Mouse (Mus musculus) E14TG2a.4 (cell line): ENCODE data around the gene Pcbp3.
"Not testable (repeated sequence)": the region's sequence is repeated elsewhere in the genome, so short reads cannot be mapped to it uniquely, and the experiment has no call there.

Source experiments
- H3K27me3 ChIP-seq: 2 replicates; pipeline ENCODE4 v1.6.1; 2014; ENCODE audit warnings: low read length, control low read depth; ENCODE audit not compliant: insufficient read depth
- H3K36me3 ChIP-seq: 2 replicates; pipeline ENCODE4 v1.6.1; 2014; ENCODE audit warnings: low read length, control low read depth; ENCODE audit not compliant: insufficient read depth
- H3K4me1 ChIP-seq: replicated peaks from 2 replicates; pipeline ENCODE4 v1.6.1; 2014; ENCODE audit warnings: low read depth, low read length, control low read depth
- H3K4me3 ChIP-seq: replicated peaks from 2 replicates; pipeline ENCODE4 v1.5.1; 2014; ENCODE audit warnings: mild to moderate bottlenecking, low read length
- H3K9me3 ChIP-seq: 2 replicates; pipeline ENCODE4 v1.6.1; 2014; ENCODE audit warnings: low read length, control low read depth
- CTCF ChIP-seq: conservative IDR thresholded peaks from 2 replicates; pipeline ENCODE4 v1.5.1; 2014; ENCODE audit warnings: low read length
- NANOG ChIP-seq: IDR thresholded peaks from 2 replicates; pipeline ENCODE4 v1.6.1; 2014; ENCODE audit warnings: borderline replicate concordance, low read length, mixed read lengths
- POU5F1 ChIP-seq: IDR thresholded peaks from 2 replicates; pipeline ENCODE4 v1.6.1; 2014; ENCODE audit warnings: low read length, borderline replicate concordance

Pcbp3 gene

GRCm38 (mm10) chr10:76764927-76765326, 196.8 kb downstream of the Pcbp3 start:
- TF ChIP-seq POU5F1 (no peak), CTCF (no peak), NANOG (no peak)
- Histone ChIP-seq H3K4me3 (no peak overlapping the region), H3K4me1 (peaks cover 7% of the 10 kb centered on the region), H3K36me3 (peaks cover 47% of the 10 kb centered on the region), H3K27me3 (no peaks in the 10 kb centered on the region), H3K9me3 (no peaks in the 10 kb centered on the region)

- Histone ChIP-seq H3K4me1 (no peaks in the 10 kb centered on the region), H3K9me3 (no peaks in the 10 kb centered on the region), H3K36me3 (peaks cover 46% of the 10 kb centered on the region), H3K4me3 (no peak overlapping the region), H3K27me3 (no peaks in the 10 kb centered on the region)
- TF ChIP-seq CTCF = no peak
- TF ChIP-seq POU5F1 = no peak
- TF ChIP-seq NANOG = no peak
Measured at GRCm38 (mm10) chr10:76763016-76763415, 198.7 kb downstream of the Pcbp3 start.

- peaks cover 40% of the 10 kb centered on the region for H3K36me3 ChIP-seq
- H3K9me3 ChIP-seq = no peaks in the 10 kb centered on the region
- H3K4me3 ChIP-seq = no peak overlapping the region
- TF ChIP-seq CTCF (no peak), POU5F1 (no peak), NANOG (no peak)
- H3K4me1 ChIP-seq = no peaks in the 10 kb centered on the region
- no peaks in the 10 kb centered on the region for H3K27me3 ChIP-seq
Measured at GRCm38 (mm10) chr10:76762411-76762810, 199.3 kb downstream of the Pcbp3 start.

GRCm38 (mm10) chr10:76759878-76760277, 201.8 kb downstream of the Pcbp3 start:
- Histone ChIP-seq H3K4me3 (no peak overlapping the region), H3K4me1 (no peaks in the 10 kb centered on the region), H3K36me3 (peaks cover 21% of the 10 kb centered on the region; the same call in 1 of the 2 replicates), H3K27me3 (no peaks in the 10 kb centered on the region), H3K9me3 (no peaks in the 10 kb centered on the region)
- TF ChIP-seq CTCF = no peak
- TF ChIP-seq POU5F1 = no peak
- TF ChIP-seq NANOG = no peak

- no peak overlapping the region for H3K4me3 ChIP-seq
- no peaks in the 10 kb centered on the region for H3K27me3 ChIP-seq
- no peaks in the 10 kb centered on the region for H3K9me3 ChIP-seq
- peaks cover 8% of the 10 kb centered on the region for H3K4me1 ChIP-seq
- TF ChIP-seq CTCF = no peak
- H3K36me3 ChIP-seq = no peaks in the 10 kb centered on the region
Measured at GRCm38 (mm10) chr10:76753640-76754039, 208.0 kb downstream of the Pcbp3 start.

GRCm38 (mm10) chr10:76744267-76744666, 217.4 kb downstream of the Pcbp3 start:
- H3K27me3 ChIP-seq, H3K4me1 ChIP-seq, H3K9me3 ChIP-seq, H3K4me3 ChIP-seq, H3K36me3 ChIP-seq: not testable (repeated sequence)

- TF ChIP-seq POU5F1 (no peak), NANOG (no peak), CTCF (no peak)
- Histone ChIP-seq H3K27me3 (peaks cover 9% of the 10 kb centered on the region), H3K4me1 (peaks cover 21% of the 10 kb centered on the region), H3K9me3 (no peaks in the 10 kb centered on the region), H3K36me3 (no peaks in the 10 kb centered on the region), H3K4me3 (no peak overlapping the region)
Measured at GRCm38 (mm10) chr10:76736764-76737163, 224.9 kb downstream of the Pcbp3 start.

GRCm38 (mm10) chr10:76734979-76735378, 226.7 kb downstream of the Pcbp3 start:
- Histone ChIP-seq H3K4me1 (peaks cover 30% of the 10 kb centered on the region), H3K4me3 (no peak overlapping the region), H3K9me3 (no peaks in the 10 kb centered on the region), H3K36me3 (no peaks in the 10 kb centered on the region), H3K27me3 (peaks cover 19% of the 10 kb centered on the region)
- TF ChIP-seq CTCF = peak; percentile 80
- TF ChIP-seq POU5F1 = no peak

- Histone ChIP-seq H3K36me3 (no peaks in the 10 kb centered on the region), H3K4me1 (peaks cover 33% of the 10 kb centered on the region), H3K9me3 (no peaks in the 10 kb centered on the region), H3K4me3 (peak overlapping the region; percentile 63), H3K27me3 (peaks cover 28% of the 10 kb centered on the region)
- TF ChIP-seq POU5F1 (no peak), CTCF (no peak), NANOG (no peak)
Measured at GRCm38 (mm10) chr10:76733677-76734068, 228.0 kb downstream of the Pcbp3 start.

- peaks cover 28% of the 10 kb centered on the region for H3K27me3 ChIP-seq
- H3K36me3 ChIP-seq = no peaks in the 10 kb centered on the region
- TF ChIP-seq CTCF = peak; percentile 74
- TF ChIP-seq POU5F1 = no peak
- TF ChIP-seq NANOG = no peak
- no peaks in the 10 kb centered on the region for H3K9me3 ChIP-seq
- H3K4me1 ChIP-seq = peaks cover 36% of the 10 kb centered on the region
- peak overlapping the region; percentile 63 for H3K4me3 ChIP-seq
Measured at GRCm38 (mm10) chr10:76732881-76733676, 228.6 kb downstream of the Pcbp3 start.
